Mouse (Mus musculus): ENCODE results near the gene Gadd45b.

GRCm38 (mm10) chr10:80951761-80952390, 22.0 kb downstream of the Gadd45b start:
- TF ChIP-seq GATA1 (IDR thresholded peaks at IDR 0.05; ENCODE audit: borderline replicate concordance, low read length), result no peak
- TF ChIP-seq FLI1 (IDR thresholded peaks at IDR 0.05; ENCODE audit: low read length), result no peak
